Comparison of ENCODE assay signal across 16 mouse cellular contexts in genomic region chr11:100741348-100741747, GRCm38 (mm10). TPM values are rescaled to one million over a fixed set of nuclear protein-coding genes. Genes with fewer than 3 reads are reported as not detected.
DNase-seq lines count a peak whose midpoint lies in the region; ATAC-seq lines count a peak whose summit lies in the region.
"Had no signal": no experiment of that assay in that cellular context is flagged by ENCODE, and none has a peak within 500 bp of the region (broad histone marks: within the 10 kb centered on the region; RNA-seq: fewer than 3 reads in every experiment).

No protein-coding gene starts in this region.

- peak; percentile 42 to 56 for DNase-seq in cerebellum, postnatal 14 days
- no peak for DNase-seq in cerebellum, postnatal 4 days (ENCODE audit: low spot score in 2 of 2)
- DNase-seq in left cerebral cortex, postnatal 4 days, result peak; percentile 55
- DNase-seq in left cerebral cortex, postnatal 14 days (ENCODE audit: low spot score in 2 of 2), result no peak
- DNase-seq in gastrocnemius, postnatal 36 days, result peak; percentile 49 to 58
- DNase-seq in kidney, postnatal 36 days, result peak; percentile 86 to 87
- no peak for DNase-seq in testis, postnatal 10 days (ENCODE audit: low spot score)
- DNase-seq: lung, embryonic 14.5 days had no signal

- no peak for ATAC-seq in erythroid progenitor cell, adult 5-6 weeks (replicated peaks; ENCODE audit: low FRiP score, poor library complexity, severe bottlenecking)
- ATAC-seq: CD4-positive, CD25-positive, alpha-beta regulatory T cell, adult 4 months; intestine, embryonic 16.5 days; midbrain, embryonic 15.5 days had no signal

- intact Hi-C loops in left cerebral cortex, postnatal 4 days (cut with DNase I), result loop anchor here (10.0 kb wide), 1 partner anchor 213 kb away; no protein-coding TSS in a partner anchor
- intact Hi-C loops in left cerebral cortex, postnatal 14 days (cut with DNase I), result no loop called here
- intact Hi-C loops in gastrocnemius, postnatal 36 days (cut with DNase I), result loop anchor here (10.0 kb wide), 1 partner anchor 323 kb away; no protein-coding TSS in a partner anchor

RNA-seq across cellular contexts. Expression of gene Rab5c, which starts 3.3 kb away (rescaled TPM):
- total RNA-seq in left cerebral cortex, postnatal 4 days (2021), result 100 to 1,000 TPM; 168 to 174 TPM
- 100 to 1,000 TPM; 159 to 161 TPM for total RNA-seq in left cerebral cortex, postnatal 14 days (2021)
- 10 to 100 TPM; 35.0 to 44.5 TPM for total RNA-seq in gastrocnemius, postnatal 36 days (2021)
- 99.8 and 136 TPM in 2 replicates for total RNA-seq in erythroid progenitor cell, adult 5-6 weeks (2015; ENCODE audit: low replicate concordance)
- total RNA-seq in erythroid progenitor cell, adult 5-6 weeks (2017; ENCODE audit: low replicate concordance), result 80.2 and 110 TPM in 2 replicates

RNA-seq across cellular contexts. Expression of gene Kcnh4, which starts 18.4 kb away (rescaled TPM):
- 10 to 100 TPM; 11.2 to 12.4 TPM for total RNA-seq in left cerebral cortex, postnatal 4 days (2021)
- 10 to 100 TPM; 10.1 to 13.7 TPM for total RNA-seq in left cerebral cortex, postnatal 14 days (2021)
- not detected for total RNA-seq in gastrocnemius, postnatal 36 days (2021)
- not detected in 2 replicates for total RNA-seq in erythroid progenitor cell, adult 5-6 weeks (2015; ENCODE audit: low replicate concordance)
- total RNA-seq in erythroid progenitor cell, adult 5-6 weeks (2017; ENCODE audit: low replicate concordance), result not detected in 2 replicates
- total RNA-seq: megakaryocyte progenitor cell, adult 5-6 weeks had no signal

RNA-seq across cellular contexts. Expression of gene Hcrt, which starts 21.4 kb away (rescaled TPM):
- not detected for total RNA-seq in left cerebral cortex, postnatal 4 days (2021)
- not detected for total RNA-seq in left cerebral cortex, postnatal 14 days (2021)
- total RNA-seq in gastrocnemius, postnatal 36 days (2021), result not detected
- total RNA-seq in erythroid progenitor cell, adult 5-6 weeks (2015; ENCODE audit: low replicate concordance), result not detected in 2 replicates
- not detected in 2 replicates for total RNA-seq in erythroid progenitor cell, adult 5-6 weeks (2017; ENCODE audit: low replicate concordance)
- total RNA-seq: layer of hippocampus, postnatal 14 days; megakaryocyte progenitor cell, adult 5-6 weeks; MEL had no signal

RNA-seq across cellular contexts. Expression of gene Hspb9, which starts 27.7 kb away (rescaled TPM):
- not detected for total RNA-seq in left cerebral cortex, postnatal 4 days (2021)
- total RNA-seq in left cerebral cortex, postnatal 14 days (2021), result not detected
- total RNA-seq in gastrocnemius, postnatal 36 days (2021), result not detected
- not detected in 2 replicates for total RNA-seq in erythroid progenitor cell, adult 5-6 weeks (2015; ENCODE audit: low replicate concordance)
- not detected in 2 replicates for total RNA-seq in erythroid progenitor cell, adult 5-6 weeks (2017; ENCODE audit: low replicate concordance)
- total RNA-seq: layer of hippocampus, postnatal 14 days; left cerebral cortex, postnatal 25 days had no signal

RNA-seq across cellular contexts. Expression of gene Kat2a, which starts 29.1 kb away (rescaled TPM):
- 10 to 100 TPM; 68.7 to 71.8 TPM for total RNA-seq in left cerebral cortex, postnatal 4 days (2021)
- 10 to 100 TPM; 63.2 to 64.1 TPM for total RNA-seq in left cerebral cortex, postnatal 14 days (2021)
- total RNA-seq in gastrocnemius, postnatal 36 days (2021), result 10 to 100 TPM; 10.4 to 10.9 TPM
- 2.5 and 11.2 TPM in 2 replicates for total RNA-seq in erythroid progenitor cell, adult 5-6 weeks (2015; ENCODE audit: low replicate concordance)
- total RNA-seq in erythroid progenitor cell, adult 5-6 weeks (2017; ENCODE audit: low replicate concordance), result 1.9 and 2.6 TPM in 2 replicates

Comparison
In these comparisons a context has a peak if more than half of its experiments do, and no peak if none do; other contexts are left out.
1. DNase-seq: peak in cerebellum, postnatal 14 days (2 of 2), left cerebral cortex, postnatal 4 days (single experiment), gastrocnemius, postnatal 36 days (2 of 2) and kidney, postnatal 36 days (2 of 2); none in cerebellum, postnatal 4 days (0 of 2), left cerebral cortex, postnatal 14 days (0 of 2) and testis, postnatal 10 days (single experiment).
2. RNA of gene Kcnh4, which starts 18.4 kb away (total RNA-seq): 10.1 to 13.7 TPM in left cerebral cortex, postnatal 14 days and 11.2 to 12.4 TPM in left cerebral cortex, postnatal 4 days; not detected in gastrocnemius, postnatal 36 days and not detected in erythroid progenitor cell, adult 5-6 weeks; every median in the first group is over 10 times any median in the second.